Mouse (Mus musculus): ENCODE results near the gene Tagln2.

- TF ChIP-seq CTCF (conservative IDR thresholded peaks at IDR 0.05; ENCODE audit: insufficient read depth, insufficient read length, low read depth, low read length) (no peak), POLR2A (IDR thresholded peaks at IDR 0.05; ENCODE audit: low read depth, low read length) (no peak)
These were observed 36.2 kb upstream of the Tagln2 start for GRCm38 (mm10) chr1:172463387-172464333.

Measured in kidney, adult 2 months (tissue).